Mouse (Mus musculus): Measurements from ENCODE around the gene Trim25.
"Not testable (repeated sequence)": the region's sequence is repeated elsewhere in the genome, so short reads cannot be mapped to it uniquely, and the experiment has no call there.

DNA sequence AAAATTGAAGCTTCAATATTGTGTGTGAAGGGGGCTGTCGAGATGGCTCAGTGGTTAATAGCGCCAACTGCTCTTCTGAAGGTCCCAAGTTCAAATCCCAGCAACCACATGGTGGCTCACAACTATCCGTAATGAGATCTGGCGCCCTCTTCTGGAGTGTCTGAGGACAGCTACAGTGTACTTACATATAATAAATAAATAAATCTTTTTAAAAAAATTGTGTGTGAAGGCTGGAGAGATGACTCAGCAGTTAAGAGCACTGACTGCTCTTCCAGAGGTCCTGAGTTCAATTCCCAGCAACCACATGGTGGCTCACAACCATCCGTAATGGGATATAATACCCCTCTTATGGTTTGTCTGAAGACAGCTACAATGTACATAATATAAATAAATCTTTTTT is 1.8 kb upstream of the Trim25 start:
- TF ChIP-seq CTCF (IDR thresholded peaks at IDR 0.05; ENCODE audit: low read depth) = 0 out of 2 replicates have a peak, but pooled peaks have one; percentile 3
- TF ChIP-seq EP300 (IDR thresholded peaks at IDR 0.05; ENCODE audit: low read depth) = not testable (repeated sequence)

Measured in heart, postnatal 0 days (tissue).